Mouse (Mus musculus) ovary, postnatal 36 days (tissue): Measurements from ENCODE around the gene Cyp1a2.
A peak's percentile ranks its signal among the peaks of the same experiment; 100 is the strongest.

Experiments used
- DNase-seq: peaks from one replicate; pipeline ENCODE4 v3.0.0; 2022; ENCODE audit warnings: low spot score, mixed read lengths

The Cyp1a2 gene

GRCm38 (mm10) chr9:57644944-57645893, 38.3 kb downstream of the Cyp1a2 start:
- DNase-seq, result peak; percentile 96

- DNase-seq, result no peak
These were observed 39.0 kb downstream of the Cyp1a2 start for GRCm38 (mm10) chr9:57644442-57644943.

- no peak for DNase-seq
These were observed 39.7 kb downstream of the Cyp1a2 start for GRCm38 (mm10) chr9:57643856-57644180.

- DNase-seq, result no peak
These were observed 40.2 kb downstream of the Cyp1a2 start for GRCm38 (mm10) chr9:57643169-57643855.

GRCm38 (mm10) chr9:57641775-57642550, 41.5 kb downstream of the Cyp1a2 start:
- DNase-seq, result no peak

- no peak for DNase-seq
These were observed 42.5 kb downstream of the Cyp1a2 start for GRCm38 (mm10) chr9:57641022-57641421.

- peak; percentile 42 for DNase-seq
These were observed 43.1 kb downstream of the Cyp1a2 start for GRCm38 (mm10) chr9:57640384-57640783.

GRCm38 (mm10) chr9:57639661-57640328, 43.7 kb downstream of the Cyp1a2 start:
- DNase-seq, result no peak

- peak; percentile 54 for DNase-seq
These were observed 44.6 kb downstream of the Cyp1a2 start for GRCm38 (mm10) chr9:57638651-57639459.

- DNase-seq, result peak; percentile 54
These were observed 45.7 kb downstream of the Cyp1a2 start for GRCm38 (mm10) chr9:57637741-57638322.

- DNase-seq, result no peak
These were observed 46.2 kb downstream of the Cyp1a2 start for GRCm38 (mm10) chr9:57637272-57637671.

- DNase-seq, result no peak
These were observed 50.0 kb downstream of the Cyp1a2 start for GRCm38 (mm10) chr9:57633481-57634024.

- DNase-seq, result peak; percentile 74
These were observed 54.2 kb downstream of the Cyp1a2 start for GRCm38 (mm10) chr9:57629118-57629874.

- no peak for DNase-seq
These were observed 54.8 kb downstream of the Cyp1a2 start for GRCm38 (mm10) chr9:57628717-57629116.

- no peak for DNase-seq
These were observed 55.6 kb downstream of the Cyp1a2 start for GRCm38 (mm10) chr9:57627892-57628291.

GRCm38 (mm10) chr9:57627191-57627590, 56.3 kb downstream of the Cyp1a2 start:
- no peak for DNase-seq
